Mouse (Mus musculus): Measurements from ENCODE around the gene Cpxm2.

Cpxm2 gene

GRCm38 (mm10) chr7:132145227-132145800 is 9.2 kb downstream of the Cpxm2 start:
- DNase-seq (ENCODE audit: low spot score), result no peak

GRCm38 (mm10) chr7:132128687-132129086 is 25.9 kb downstream of the Cpxm2 start:
- DNase-seq (ENCODE audit: low spot score), result no peak

GRCm38 (mm10) chr7:132124948-132125347 is 29.6 kb downstream of the Cpxm2 start:
- no peak for DNase-seq (ENCODE audit: low spot score)

GRCm38 (mm10) chr7:132123211-132123610 is 31.3 kb downstream of the Cpxm2 start:
- no peak for DNase-seq (ENCODE audit: low spot score)

GRCm38 (mm10) chr7:132119817-132120216 is 34.7 kb downstream of the Cpxm2 start:
- DNase-seq (ENCODE audit: low spot score), result no peak

- DNase-seq (ENCODE audit: low spot score), result no peak
These were observed 42.8 kb downstream of the Cpxm2 start for GRCm38 (mm10) chr7:132111770-132112169.

GRCm38 (mm10) chr7:132110308-132110707 is 44.2 kb downstream of the Cpxm2 start:
- no peak for DNase-seq (ENCODE audit: low spot score)

- no peak for DNase-seq (ENCODE audit: low spot score)
These were observed 47.6 kb downstream of the Cpxm2 start for GRCm38 (mm10) chr7:132106891-132107290.

GRCm38 (mm10) chr7:132105326-132105725 is 49.2 kb downstream of the Cpxm2 start:
- DNase-seq (ENCODE audit: low spot score), result no peak

GRCm38 (mm10) chr7:132098441-132098840 is 56.1 kb downstream of the Cpxm2 start:
- DNase-seq (ENCODE audit: low spot score), result no peak

GRCm38 (mm10) chr7:132094666-132095065 is 59.9 kb downstream of the Cpxm2 start:
- DNase-seq (ENCODE audit: low spot score), result no peak

GRCm38 (mm10) chr7:132091551-132091950 is 63.0 kb downstream of the Cpxm2 start:
- no peak for DNase-seq (ENCODE audit: low spot score)

- DNase-seq (ENCODE audit: low spot score), result no peak
These were observed 65.9 kb downstream of the Cpxm2 start for GRCm38 (mm10) chr7:132088606-132089005.

GRCm38 (mm10) chr7:132088181-132088580 is 66.4 kb downstream of the Cpxm2 start:
- DNase-seq (ENCODE audit: low spot score), result no peak

GRCm38 (mm10) chr7:132075825-132076224 is 78.7 kb downstream of the Cpxm2 start:
- DNase-seq (ENCODE audit: low spot score), result no peak

- DNase-seq (ENCODE audit: low spot score), result no peak
These were observed 80.0 kb downstream of the Cpxm2 start for GRCm38 (mm10) chr7:132074503-132074902.

- DNase-seq (ENCODE audit: low spot score), result no peak
These were observed 83.5 kb downstream of the Cpxm2 start for GRCm38 (mm10) chr7:132070877-132071625.

- no peak for DNase-seq (ENCODE audit: low spot score)
These were observed 86.6 kb downstream of the Cpxm2 start for GRCm38 (mm10) chr7:132067951-132068350.

GRCm38 (mm10) chr7:132067511-132067910 is 87.0 kb downstream of the Cpxm2 start:
- no peak for DNase-seq (ENCODE audit: low spot score)

- no peak for DNase-seq (ENCODE audit: low spot score)
These were observed 94.4 kb downstream of the Cpxm2 start for GRCm38 (mm10) chr7:132060116-132060515.

- DNase-seq (ENCODE audit: low spot score), result no peak
These were observed 98.0 kb downstream of the Cpxm2 start for GRCm38 (mm10) chr7:132056565-132056964.

- DNase-seq (ENCODE audit: low spot score), result no peak
These were observed 107.9 kb downstream of the Cpxm2 start for GRCm38 (mm10) chr7:132046662-132047061.

- DNase-seq (ENCODE audit: low spot score), result no peak
These were observed 122.5 kb downstream of the Cpxm2 start for GRCm38 (mm10) chr7:132031940-132032531.

All from ovary, postnatal 14 days (tissue).